Mouse (Mus musculus) liver, embryonic 14.5 days (tissue): Measurements from ENCODE around the gene Rnf7.

Experiments used
- CTCF ChIP-seq: IDR thresholded peaks from 2 replicates; pipeline ENCODE4 v1.5.1; 2016; ENCODE audit warnings: antibody characterized with exemption, low read depth, control low read depth
- EP300 ChIP-seq: IDR thresholded peaks from 2 replicates; pipeline ENCODE4 v1.6.1; 2016; ENCODE audit warnings: antibody characterized with exemption, low read depth

DNA sequence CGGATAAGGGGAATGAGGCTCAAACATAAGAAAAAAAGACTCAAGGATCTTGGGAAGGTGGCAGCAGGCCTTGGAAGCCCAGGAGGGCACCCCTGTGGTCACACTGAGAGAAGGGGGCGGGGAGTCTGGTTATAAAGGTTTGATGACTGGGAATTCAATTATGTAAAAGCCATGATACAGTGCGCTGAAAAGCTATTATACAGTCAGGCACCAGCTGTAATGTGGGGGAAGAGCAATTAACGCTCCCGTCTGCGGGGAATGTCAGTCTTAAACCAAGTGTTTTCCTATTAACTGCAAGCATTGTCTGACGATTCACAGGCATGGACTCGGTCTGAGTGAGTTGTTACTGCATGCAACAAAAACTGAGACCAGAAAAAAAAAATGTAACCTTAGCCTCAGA lies 22.9 kb downstream of the Rnf7 start:
- TF ChIP-seq CTCF (no peak), EP300 (no peak)
